Mouse (Mus musculus) intestine, embryonic 15.5 days (tissue): Measurements from ENCODE around the gene Tmem98. TPM values are rescaled to one million over a fixed set of nuclear protein-coding genes. Genes with fewer than 3 reads are reported as not detected.

ENCODE experiments used
- ATAC-seq: fragments of 200-750 bp; cut with Nextera tagmentation; 2 replicates; pipeline ENCODE4 v1.8.0; 2017; ENCODE audit warnings: moderate TSS enrichment, moderate library complexity
- H3K27ac ChIP-seq: fragments of 300-500 bp; sonication (generic); 2 replicates; pipeline ENCODE4 v1.5.1; 2015; ENCODE audit warnings: mild to moderate bottlenecking, inconsistent platforms
- H3K27me3 ChIP-seq: fragments of 300-500 bp; sonication (generic); replicated peaks from 2 replicates; pipeline ENCODE4 v1.6.1; 2015; ENCODE audit warnings: inconsistent platforms
- H3K36me3 ChIP-seq: fragments of 300-500 bp; sonication (generic); 2 replicates; pipeline ENCODE4 v1.6.1; 2015; ENCODE audit warnings: inconsistent platforms
- H3K4me1 ChIP-seq: fragments of 300-500 bp; sonication (generic); replicated peaks from 2 replicates; pipeline ENCODE4 v1.6.1; 2015; ENCODE audit warnings: inconsistent platforms
- H3K4me2 ChIP-seq: fragments of 300-500 bp; sonication (generic); replicated peaks from 2 replicates; pipeline ENCODE4 v1.6.1; 2015; ENCODE audit warnings: mild to moderate bottlenecking, inconsistent platforms
- H3K4me3 ChIP-seq: fragments of 300-500 bp; sonication (generic); replicated peaks from 2 replicates; pipeline ENCODE4 v1.5.1; 2015; ENCODE audit warnings: inconsistent platforms
- H3K9ac ChIP-seq: fragments of 300-500 bp; sonication (generic); 2 replicates; pipeline ENCODE4 v1.6.1; 2015; ENCODE audit warnings: inconsistent platforms
- H3K9me3 ChIP-seq: fragments of 300-500 bp; sonication (generic); 2 replicates; pipeline ENCODE4 v1.6.1; 2016; ENCODE audit warnings: inconsistent platforms
- WGBS: fragments of 180-500 bp; shearing (Covaris S2); methylation state at CpG from one replicate; pipeline ENCODE4 v1.1.7; 2015; 5-methylcytosine and 5-hydroxymethylcytosine counted together
- polyA plus RNA-seq: library from polyadenylated mRNA; unstranded; fragments of >200 nt; fragmentation: Nextera tagmentation; extraction: Ambion mirVana; gene quantifications from 2 replicates; pipeline ENCODE4 v1.2.1, GENCODE M21; 2015

The Tmem98 gene
- polyA plus RNA-seq, 1 experiment from 2014 or later = 214 TPM

GRCm38 (mm10) chr11:80868039-80868438 lies 58.1 kb downstream of the Tmem98 start:
- H3K27ac ChIP-seq = no peak overlapping the region
- no peak for ATAC-seq
- no peaks in the 10 kb centered on the region for H3K4me1 ChIP-seq
- no peaks in the 10 kb centered on the region for H3K9me3 ChIP-seq
- no peak overlapping the region for H3K4me3 ChIP-seq
- no peaks in the 10 kb centered on the region for H3K36me3 ChIP-seq
- no peaks in the 10 kb centered on the region for H3K27me3 ChIP-seq
- no peak overlapping the region for H3K9ac ChIP-seq
- WGBS = 91% methylated on average over 1 of the region's 1 CpGs
- H3K4me2 ChIP-seq = no peak overlapping the region

Other genes starting within 250 kb of the Tmem98 start
- gene Myo1d, start 30.1 kb upstream of the Tmem98 start, polyA plus RNA-seq = 68.2 and 72.3 TPM in 2 replicates
- not detected in 2 replicates for gene Spaca3, start 48.2 kb downstream of the Tmem98 start, polyA plus RNA-seq